In the genomic region with DNA sequence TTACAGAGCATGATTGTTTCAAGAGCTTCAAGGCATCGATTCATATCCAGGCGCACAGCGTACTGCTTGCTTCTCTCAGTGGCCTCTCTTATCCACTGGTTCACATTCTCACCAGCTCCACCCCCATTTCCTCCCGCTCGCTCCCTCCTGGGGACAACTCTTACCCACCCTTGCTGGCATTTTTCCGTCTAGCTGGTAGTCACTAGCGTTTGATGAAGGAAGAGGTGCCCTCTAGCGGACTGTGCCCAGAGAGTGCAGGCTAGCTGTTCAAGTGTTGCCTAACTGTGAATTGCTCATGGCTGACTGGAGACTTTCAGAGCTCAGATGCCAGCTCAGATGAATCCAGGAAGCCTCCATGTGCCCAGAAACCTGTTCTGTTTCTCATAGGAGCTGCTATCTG, we compare ENCODE assay signal across 9 mouse cellular contexts.
DNase-seq lines count a peak whose midpoint lies in the region; ATAC-seq and TF ChIP-seq lines count a peak whose summit lies in the region.
"Had no signal": no experiment of that assay in that cellular context is flagged by ENCODE, and none has a peak within 500 bp of the region (broad histone marks: within the 10 kb centered on the region; RNA-seq: fewer than 3 reads in every experiment).

No protein-coding gene starts in this region.

- peak; percentile 94 for ATAC-seq in forebrain, postnatal 0 days
- ATAC-seq in lung, embryonic 16.5 days (ENCODE audit: low read depth): peak; percentile 91

- peaks cover 0 to 7% of the 10 kb centered on the region in 2 experiments; a peak in 2 of 4 replicates for H3K4me1 ChIP-seq in ES-E14 (ENCODE audit: control insufficient read depth in 2 of 2, insufficient read depth in 2 of 2, low read length in 2 of 2, poor library complexity in 1 of 2)
- H3K4me1 ChIP-seq in forebrain, postnatal 0 days (ENCODE audit: insufficient read depth): peaks cover 9% of the 10 kb centered on the region; the same call in 1 of the 2 replicates
- H3K4me1 ChIP-seq in lung, embryonic 16.5 days (replicated peaks; ENCODE audit: control insufficient read depth, insufficient read depth, low read length): no peaks in the 10 kb centered on the region

- no peak overlapping the region for H3K4me2 ChIP-seq in forebrain, postnatal 0 days (ENCODE audit: low read depth)
- peak overlapping the region; percentile 23; the same call in 1 of the 2 replicates for H3K4me2 ChIP-seq in lung, embryonic 16.5 days (ENCODE audit: low read depth, low read length)

- WGBS in forebrain, postnatal 0 days: 2% methylated on average over 8 of the region's 8 CpGs
- WGBS in lung, embryonic 16.5 days: 2% methylated on average over 8 of the region's 8 CpGs

- TF ChIP-seq CTCF in forebrain, postnatal 0 days (IDR thresholded peaks at IDR 0.05; ENCODE audit: low read depth): peak; percentile 92

- no peak overlapping the region for H3K9ac ChIP-seq in ES-E14 (ENCODE audit: insufficient read depth, low read depth, low read length, poor library complexity, severe bottlenecking)
- H3K9ac ChIP-seq in forebrain, postnatal 0 days: no peak overlapping the region
- no peak overlapping the region for H3K9ac ChIP-seq in lung, embryonic 16.5 days (ENCODE audit: low read length)

- no peak overlapping the region for H3K4me3 ChIP-seq in ES-E14 (ENCODE audit: insufficient read depth in 1 of 2, low read depth in 1 of 2, low read length in 2 of 2, poor library complexity in 1 of 2, severe bottlenecking in 1 of 2)
- no peak overlapping the region for H3K4me3 ChIP-seq in forebrain, postnatal 0 days (ENCODE audit: low read depth, low read length)
- H3K4me3 ChIP-seq in lung, embryonic 16.5 days (ENCODE audit: low read length): no peak overlapping the region
- H3K4me3 ChIP-seq: myocyte had no signal

- no peak overlapping the region for H3K27ac ChIP-seq in ES-E14 (ENCODE audit: insufficient read depth, low read depth, low read length, poor library complexity, severe bottlenecking)
- H3K27ac ChIP-seq in forebrain, postnatal 0 days (ENCODE audit: low read depth, low read length): peak overlapping the region; percentile 64
- H3K27ac ChIP-seq in lung, embryonic 16.5 days (ENCODE audit: low read length): no peak overlapping the region

- in situ Hi-C loops in ES-E14 (cut with MboI; ENCODE audit: low sequenced_read_pairs in 2 of 2, unreplicated experiment in 2 of 2): loop anchor here in 1 of 2 experiments (25.0 kb wide), 1 partner anchor 106 kb away; the partner anchor contains the start of gene Mgat5b

- H3K9me3 ChIP-seq in ES-E14 (ENCODE audit: control insufficient read depth, insufficient read depth, low read depth, low read length): no peaks in the 10 kb centered on the region
- H3K9me3 ChIP-seq in forebrain, postnatal 0 days (ENCODE audit: low read length): no peaks in the 10 kb centered on the region
- H3K9me3 ChIP-seq in lung, embryonic 16.5 days (ENCODE audit: control insufficient read depth, low read length): 0 out of 2 replicates have a peak, but pooled peaks cover 3% of the 10 kb centered on the region

- DNase-seq in ES-E14 (ENCODE audit: low read depth, low spot score): peak; percentile 97
- peak; percentile 44 for DNase-seq in cerebellum, adult 11 months
- peak; percentile 95 for DNase-seq in forebrain, postnatal 0 days
- DNase-seq in heart, postnatal 4 days: peak; percentile 77
- peak; percentile 90 for DNase-seq in layer of hippocampus, adult 9-10 months (ENCODE audit: low spot score)
- DNase-seq in retina, adult 2 months (ENCODE audit: low read depth, low spot score): peak; percentile 67
- DNase-seq in thymus, postnatal 4 days: peak; percentile 86

- no peaks in the 10 kb centered on the region for H3K36me3 ChIP-seq in ES-E14 (ENCODE audit: control insufficient read depth, insufficient read depth, low read length, poor library complexity, severe bottlenecking)
- no peaks in the 10 kb centered on the region for H3K36me3 ChIP-seq in forebrain, postnatal 0 days (ENCODE audit: insufficient read depth)
- H3K36me3 ChIP-seq in lung, embryonic 16.5 days (ENCODE audit: control insufficient read depth, insufficient read depth, low read length): no peaks in the 10 kb centered on the region

- H3K27me3 ChIP-seq in forebrain, postnatal 0 days (ENCODE audit: insufficient read depth, low read length): no peaks in the 10 kb centered on the region
- no peaks in the 10 kb centered on the region; the same call in 1 of the 2 replicates for H3K27me3 ChIP-seq in lung, embryonic 16.5 days (ENCODE audit: control insufficient read depth, insufficient read depth, low read depth, low read length)

TF ChIP-seq in ES-E14, 5 proteins besides CTCF, POLR2A, EP300 and RAD21:
- no peak for TF ChIP-seq CHD2 (IDR thresholded peaks at IDR 0.05; ENCODE audit: low read depth, low read length)
- TF ChIP-seq MAFK (IDR thresholded peaks at IDR 0.05; ENCODE audit: insufficient read depth, low read depth, low read length): no peak
- TF ChIP-seq HCFC1 (IDR thresholded peaks at IDR 0.05; ENCODE audit: borderline replicate concordance, insufficient read depth, low read length): no peak; the same call in 1 of the 2 replicates
- TF ChIP-seq ZC3H11A (IDR thresholded peaks at IDR 0.05; ENCODE audit: borderline replicate concordance, low read depth, low read length): peak; percentile 42; the same call in 1 of the 2 replicates

Comparison
In these comparisons a context has a peak if more than half of its experiments do, and no peak if none do; other contexts are left out.
1. DNase-seq: peak in every context shown above with its lines; median percentile 97 in ES-E14; 95 in forebrain, postnatal 0 days; 90 in layer of hippocampus, adult 9-10 months; 86 in thymus, postnatal 4 days; 77 in heart, postnatal 4 days; 67 in retina, adult 2 months; 44 in cerebellum, adult 11 months.